Mouse (Mus musculus): ENCODE results near the gene Prr14. TPM values are rescaled to one million over a fixed set of nuclear protein-coding genes. Genes with fewer than 3 reads are reported as not detected.
"Not testable (repeated sequence)": the region's sequence is repeated elsewhere in the genome, so short reads cannot be mapped to it uniquely, and the experiment has no call there.

The Prr14 gene
- polyA plus RNA-seq, 1 experiment from 2014 or later, result 31.6 TPM

DNA sequence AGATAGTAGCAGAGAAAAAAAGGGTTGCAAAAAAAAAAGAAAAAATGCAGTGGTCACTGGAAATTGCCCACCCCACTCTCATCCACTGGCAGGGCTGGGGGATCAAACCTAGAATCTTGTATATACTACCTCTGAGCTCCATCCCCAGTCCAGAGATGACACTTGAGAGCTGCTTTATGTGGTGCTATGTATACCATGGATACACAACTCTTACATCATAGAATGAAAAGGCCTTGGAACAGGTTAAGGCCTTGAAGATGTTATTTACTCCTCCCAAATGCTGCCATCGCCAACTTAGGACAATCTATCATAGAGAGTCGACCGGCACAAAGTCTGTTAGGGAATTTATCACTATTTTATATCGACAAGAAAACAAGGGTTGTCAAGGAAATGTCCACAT, 17.4 kb downstream of the Prr14 start:
- peak overlapping the region; percentile 77 for H3K9ac ChIP-seq (ENCODE audit: low read length)
- H3K4me3 ChIP-seq (ENCODE audit: low read length), result peak overlapping the region; percentile 72
- H3K36me3 ChIP-seq (ENCODE audit: control insufficient read depth, insufficient read depth), result peaks cover 39% of the 10 kb centered on the region
- H3K27ac ChIP-seq (ENCODE audit: low read length), result peak overlapping the region; percentile 100
- peaks cover 31% of the 10 kb centered on the region for H3K4me1 ChIP-seq (ENCODE audit: control insufficient read depth, insufficient read depth, low read length)
- peak overlapping the region; percentile 98 for H3K4me2 ChIP-seq (ENCODE audit: low read depth, low read length)
- no peak for ATAC-seq (replicated peaks; ENCODE audit: extremely low read depth, insufficient read depth, low FRiP score)
- H3K9me3 ChIP-seq (replicated peaks; ENCODE audit: control insufficient read depth, low read length), result no peaks in the 10 kb centered on the region
- H3K27me3 ChIP-seq (ENCODE audit: control insufficient read depth, insufficient read depth, low read length), result no peaks in the 10 kb centered on the region
- 75% methylated on average over 4 of the region's 4 CpGs for WGBS

DNA sequence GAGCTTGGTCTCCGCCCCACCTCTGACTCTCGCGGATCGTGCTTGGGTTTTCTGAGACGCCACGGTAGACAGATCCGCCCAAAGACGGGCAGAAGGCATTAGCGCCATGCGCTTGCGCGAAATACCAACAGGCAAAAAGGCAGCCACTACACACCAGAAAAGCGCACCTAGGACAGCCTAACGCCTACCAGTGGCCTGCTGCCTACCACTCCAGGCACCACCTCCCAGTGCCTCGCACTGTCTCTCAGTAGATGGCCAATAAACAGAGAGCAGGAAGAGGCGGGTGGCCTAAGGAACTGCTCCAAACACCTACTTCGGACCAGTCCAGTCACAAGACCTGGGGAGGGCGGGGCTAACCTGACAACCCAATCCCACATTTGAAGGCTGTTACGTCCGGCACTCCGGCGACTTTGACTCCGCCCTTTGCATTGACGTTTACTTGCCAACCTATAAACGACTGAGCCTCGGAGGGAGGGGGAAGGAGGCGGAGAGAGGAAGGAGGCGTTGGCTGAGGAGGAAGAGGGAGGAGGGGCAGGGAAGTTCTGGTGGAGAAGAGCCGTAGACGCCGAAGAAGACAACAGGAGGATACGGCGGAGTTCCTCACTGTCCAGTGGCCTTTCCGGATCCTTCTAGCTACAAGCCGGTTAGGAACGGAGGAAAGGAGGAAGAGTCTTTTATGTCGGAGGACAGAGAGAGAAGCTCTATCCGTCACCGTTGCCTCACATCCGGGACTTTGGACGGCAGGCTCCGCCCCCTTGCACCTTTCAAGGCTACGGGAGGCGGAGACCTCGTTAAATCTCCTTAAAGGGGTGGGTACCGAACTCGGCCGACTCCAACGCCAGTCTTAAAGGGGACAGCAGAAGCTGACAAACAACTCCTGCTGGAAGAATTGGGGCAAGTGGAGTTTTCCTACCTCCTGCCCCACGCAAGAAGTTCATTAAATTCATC, 18.6 kb downstream of the Prr14 start:
- peak overlapping the region; percentile 100 for H3K27ac ChIP-seq (ENCODE audit: low read length)
- H3K4me2 ChIP-seq (ENCODE audit: low read depth, low read length), result peak overlapping the region; percentile 98
- no peaks in the 10 kb centered on the region for H3K9me3 ChIP-seq (replicated peaks; ENCODE audit: control insufficient read depth, low read length)
- H3K4me3 ChIP-seq (ENCODE audit: low read length), result peak overlapping the region; percentile 72
- peak; percentile 90 for ATAC-seq (replicated peaks; ENCODE audit: extremely low read depth, insufficient read depth, low FRiP score)
- under 1% methylated on average over 50 of the region's 50 CpGs for WGBS
- peak overlapping the region; percentile 96 for H3K9ac ChIP-seq (ENCODE audit: low read length)
- H3K27me3 ChIP-seq (ENCODE audit: control insufficient read depth, insufficient read depth, low read length), result no peaks in the 10 kb centered on the region
- H3K36me3 ChIP-seq (ENCODE audit: control insufficient read depth, insufficient read depth), result peaks cover 47% of the 10 kb centered on the region
- peaks cover 23% of the 10 kb centered on the region for H3K4me1 ChIP-seq (ENCODE audit: control insufficient read depth, insufficient read depth, low read length)

DNA sequence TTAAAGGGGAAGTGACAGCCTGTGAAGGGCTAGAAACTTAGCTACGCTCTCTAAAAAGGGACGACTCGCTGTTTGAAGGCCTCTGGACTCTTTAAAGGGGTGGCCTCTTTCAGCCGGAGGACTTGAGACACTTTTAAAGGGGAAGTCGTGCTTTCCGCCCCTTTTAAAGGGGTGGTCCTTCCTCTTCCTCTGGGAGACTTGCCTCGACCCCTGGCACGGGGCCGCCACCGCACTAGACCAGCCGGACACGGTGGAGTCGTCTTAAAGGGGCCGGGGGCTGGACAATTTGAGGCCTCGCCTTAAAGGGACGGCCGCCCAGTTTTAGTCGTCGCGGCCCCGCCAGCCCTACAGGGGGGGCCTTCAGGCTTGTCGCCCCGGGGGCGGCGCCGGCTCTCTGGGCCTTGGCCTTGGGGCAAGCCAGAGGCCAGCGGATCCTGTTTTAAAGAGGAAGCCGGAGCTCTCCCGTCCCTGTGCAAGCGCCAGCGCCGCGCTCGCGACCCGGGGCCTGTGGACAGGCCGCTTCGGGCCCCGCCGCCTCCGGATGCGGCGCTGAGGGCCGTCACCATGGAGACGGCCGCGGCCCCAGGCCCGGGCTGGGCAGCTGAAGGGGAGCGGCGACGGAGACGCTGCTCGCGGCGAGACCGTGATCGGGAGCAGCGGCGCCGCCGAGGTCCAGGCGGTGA, 19.4 kb downstream of the Prr14 start, which contains the start of gene Fbrs:
Fbrs (plus strand) TSS at position 565 of the 683 bp plus-strand sequence.
- no peaks in the 10 kb centered on the region for H3K27me3 ChIP-seq (ENCODE audit: control insufficient read depth, insufficient read depth, low read length)
- peak within 1 kb of the TSS; percentile 98 for H3K4me2 ChIP-seq (ENCODE audit: low read depth, low read length)
- peak; percentile 79 for ATAC-seq (replicated peaks; ENCODE audit: extremely low read depth, insufficient read depth, low FRiP score)
- H3K4me1 ChIP-seq (ENCODE audit: control insufficient read depth, insufficient read depth, low read length), result peaks cover 23% of the 10 kb centered on the region
- no peaks in the 10 kb centered on the region for H3K9me3 ChIP-seq (replicated peaks; ENCODE audit: control insufficient read depth, low read length)
- under 1% methylated on average over 54 of the region's 62 CpGs for WGBS
- H3K27ac ChIP-seq (ENCODE audit: low read length), result peak within 1 kb of the TSS; percentile 100
- H3K9ac ChIP-seq (ENCODE audit: low read length), result peak within 1 kb of the TSS; percentile 96
- peak within 1 kb of the TSS; percentile 72 for H3K4me3 ChIP-seq (ENCODE audit: low read length)
- H3K36me3 ChIP-seq (ENCODE audit: control insufficient read depth, insufficient read depth), result peaks cover 47% of the 10 kb centered on the region

DNA sequence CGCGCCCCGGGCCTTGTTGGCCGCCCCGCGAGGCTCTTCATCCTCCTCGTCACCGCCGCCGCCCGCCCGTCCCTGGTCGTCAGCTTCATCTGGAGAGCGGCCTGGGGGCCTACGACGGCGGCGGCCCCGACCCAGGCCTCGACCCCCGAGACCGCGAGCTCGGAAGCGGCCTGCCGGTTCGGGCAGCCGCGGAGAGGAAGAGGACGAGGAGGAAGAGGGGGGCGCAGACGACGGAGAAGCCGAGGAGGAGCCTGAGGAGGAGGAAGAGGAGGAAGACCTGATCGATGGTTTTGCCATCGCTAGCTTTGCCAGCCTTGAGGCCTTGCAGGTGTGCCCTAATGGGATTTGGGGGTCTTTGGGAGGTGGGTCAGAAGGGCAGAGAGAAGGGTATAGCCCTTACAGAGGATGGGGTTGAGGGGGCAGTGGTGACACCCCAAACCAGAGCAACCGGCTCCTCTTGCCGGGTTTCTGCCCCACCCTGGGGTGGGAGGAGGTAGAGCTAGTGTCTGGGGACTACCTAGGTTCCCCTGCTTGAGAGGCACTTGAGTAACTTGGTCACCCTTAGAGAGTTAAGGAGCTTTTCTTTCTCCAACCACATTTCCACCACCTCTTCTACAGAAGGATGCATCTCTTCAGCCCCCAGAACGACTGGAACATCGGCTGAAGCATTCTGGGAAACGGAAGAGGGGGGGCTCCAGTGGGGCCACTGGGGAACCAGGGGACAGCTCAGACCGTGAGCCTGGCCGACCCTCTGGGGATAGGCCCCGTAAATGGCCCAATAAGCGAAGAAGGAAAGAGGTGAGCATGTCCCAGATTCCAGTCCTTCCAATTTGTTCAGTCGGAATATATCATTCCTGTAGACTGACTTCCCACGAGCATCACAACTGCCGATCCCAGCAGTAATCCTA, 20.2 kb downstream of the Prr14 start:
- Histone ChIP-seq H3K27me3 (ENCODE audit: control insufficient read depth, insufficient read depth, low read length) (no peaks in the 10 kb centered on the region), H3K9me3 (replicated peaks; ENCODE audit: control insufficient read depth, low read length) (no peaks in the 10 kb centered on the region), H3K4me2 (ENCODE audit: low read depth, low read length) (peak overlapping the region; percentile 98), H3K27ac (ENCODE audit: low read length) (peak overlapping the region; percentile 100), H3K4me3 (ENCODE audit: low read length) (peak overlapping the region; percentile 72), H3K9ac (ENCODE audit: low read length) (peak overlapping the region; percentile 96), H3K4me1 (ENCODE audit: control insufficient read depth, insufficient read depth, low read length) (peaks cover 23% of the 10 kb centered on the region), H3K36me3 (ENCODE audit: control insufficient read depth, insufficient read depth) (peaks cover 45% of the 10 kb centered on the region)
- ATAC-seq (replicated peaks; ENCODE audit: extremely low read depth, insufficient read depth, low FRiP score), result no peak
- WGBS, result 3% methylated on average over 47 of the region's 48 CpGs

DNA sequence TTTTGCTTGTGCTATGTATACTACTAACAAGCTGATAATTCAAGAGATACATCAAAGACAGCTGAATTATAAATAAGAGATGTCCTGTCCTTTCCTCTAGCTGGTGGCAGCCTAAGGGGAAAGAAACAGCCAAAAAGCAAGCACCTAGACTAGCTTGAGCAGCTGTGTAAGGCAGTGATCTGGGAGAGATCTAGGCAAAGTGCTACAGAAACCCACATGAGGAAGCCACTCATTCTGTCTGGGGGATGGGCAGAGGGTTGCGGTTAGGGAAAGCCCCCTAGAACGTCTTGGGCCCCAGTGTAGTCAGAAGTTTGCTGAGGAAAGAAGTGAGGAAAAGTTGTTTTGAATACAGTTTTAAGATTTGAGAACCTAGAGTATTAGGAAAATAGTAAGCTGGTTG, 20.9 kb downstream of the Prr14 start:
- H3K27me3 ChIP-seq (ENCODE audit: control insufficient read depth, insufficient read depth, low read length), result no peaks in the 10 kb centered on the region
- H3K27ac ChIP-seq (ENCODE audit: low read length), result no peak overlapping the region; the same call in 1 of the 2 replicates
- WGBS, result 59% methylated on average over 2 of the region's 2 CpGs
- peak overlapping the region; percentile 72 for H3K4me3 ChIP-seq (ENCODE audit: low read length)
- H3K9me3 ChIP-seq (replicated peaks; ENCODE audit: control insufficient read depth, low read length), result no peaks in the 10 kb centered on the region
- H3K9ac ChIP-seq (ENCODE audit: low read length), result peak overlapping the region; percentile 96
- no peak for ATAC-seq (replicated peaks; ENCODE audit: extremely low read depth, insufficient read depth, low FRiP score)
- peaks cover 23% of the 10 kb centered on the region for H3K4me1 ChIP-seq (ENCODE audit: control insufficient read depth, insufficient read depth, low read length)
- peaks cover 44% of the 10 kb centered on the region for H3K36me3 ChIP-seq (ENCODE audit: control insufficient read depth, insufficient read depth)
- peak overlapping the region; percentile 98 for H3K4me2 ChIP-seq (ENCODE audit: low read depth, low read length)

DNA sequence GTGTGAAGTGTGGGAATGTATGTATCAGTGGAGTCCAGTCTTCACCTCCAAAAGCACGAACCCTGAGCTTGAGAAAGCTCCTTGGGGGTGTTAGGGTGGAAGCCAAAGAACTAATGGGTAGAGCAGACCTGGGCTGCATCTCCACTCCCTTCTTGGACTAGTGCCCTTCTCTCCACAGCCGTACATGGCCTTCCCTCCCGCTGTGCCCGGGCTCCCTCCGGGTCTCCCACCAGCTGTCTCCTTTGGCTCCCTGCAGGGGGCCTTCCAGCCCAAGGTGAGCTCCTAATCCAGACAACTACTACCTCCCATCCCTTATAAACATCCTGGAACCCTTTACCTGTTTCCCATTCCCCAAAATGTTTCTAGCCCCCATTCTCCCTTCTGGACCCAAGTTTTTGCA, 26.0 kb downstream of the Prr14 start:
- H3K9me3 ChIP-seq (replicated peaks; ENCODE audit: control insufficient read depth, low read length), result no peaks in the 10 kb centered on the region
- no peak for ATAC-seq (replicated peaks; ENCODE audit: extremely low read depth, insufficient read depth, low FRiP score)
- H3K4me2 ChIP-seq (ENCODE audit: low read depth, low read length), result no peak overlapping the region
- H3K4me1 ChIP-seq (ENCODE audit: control insufficient read depth, insufficient read depth, low read length), result peaks cover 5% of the 10 kb centered on the region
- H3K27ac ChIP-seq (ENCODE audit: low read length), result no peak overlapping the region
- WGBS, result 78% methylated on average over 5 of the region's 5 CpGs
- no peaks in the 10 kb centered on the region for H3K27me3 ChIP-seq (ENCODE audit: control insufficient read depth, insufficient read depth, low read length)
- no peak overlapping the region for H3K9ac ChIP-seq (ENCODE audit: low read length)
- H3K36me3 ChIP-seq (ENCODE audit: control insufficient read depth, insufficient read depth), result peaks cover 70% of the 10 kb centered on the region
- H3K4me3 ChIP-seq (ENCODE audit: low read length), result no peak overlapping the region

DNA sequence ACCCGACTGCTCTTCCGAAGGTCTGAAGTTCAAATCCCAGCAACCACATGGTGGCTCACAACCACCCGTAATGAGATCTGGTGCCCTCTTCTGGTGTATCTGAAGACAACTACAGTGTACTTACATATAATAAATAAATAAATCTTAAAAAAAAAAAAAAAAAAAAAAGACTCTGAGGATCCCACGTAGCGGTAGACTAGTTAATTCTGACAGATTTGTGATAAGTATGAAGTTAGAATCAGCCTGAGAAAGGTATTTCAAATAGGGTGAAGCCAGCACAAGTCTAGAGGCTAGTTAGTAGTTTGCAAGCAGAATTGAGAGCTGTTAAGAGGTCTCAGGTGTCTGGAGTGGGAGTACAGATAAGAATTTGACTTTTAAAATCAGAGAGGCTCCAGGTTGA, 29.0 kb downstream of the Prr14 start:
- ATAC-seq (replicated peaks; ENCODE audit: extremely low read depth, insufficient read depth, low FRiP score); H3K4me1 ChIP-seq (ENCODE audit: control insufficient read depth, insufficient read depth, low read length); H3K4me3 ChIP-seq (ENCODE audit: low read length); H3K27ac ChIP-seq (ENCODE audit: low read length); H3K9me3 ChIP-seq (replicated peaks; ENCODE audit: control insufficient read depth, low read length); H3K27me3 ChIP-seq (ENCODE audit: control insufficient read depth, insufficient read depth, low read length); H3K9ac ChIP-seq (ENCODE audit: low read length); H3K4me2 ChIP-seq (ENCODE audit: low read depth, low read length): not testable (repeated sequence)
- H3K36me3 ChIP-seq (ENCODE audit: control insufficient read depth, insufficient read depth), result peaks cover 68% of the 10 kb centered on the region
- 86% methylated on average over 4 of the region's 5 CpGs for WGBS

DNA sequence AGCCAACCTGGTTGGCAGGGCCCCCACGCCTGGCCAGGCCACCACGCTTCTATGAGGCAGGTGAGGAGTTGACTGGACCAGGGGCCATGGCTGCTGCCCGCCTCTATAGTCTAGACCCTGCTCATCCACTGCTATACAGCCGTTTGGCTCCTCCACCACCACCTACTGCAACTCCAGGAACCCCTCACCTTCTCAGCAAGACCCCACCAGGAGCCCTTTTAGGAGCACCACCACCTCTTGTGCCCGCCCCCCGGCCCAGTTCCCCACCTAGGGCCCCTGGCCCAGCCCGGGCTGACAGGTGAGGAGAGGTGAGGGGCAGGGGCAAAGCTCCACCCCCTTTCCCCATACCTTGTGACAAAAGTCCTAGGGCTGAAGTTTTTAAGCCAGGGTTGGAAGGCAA, 30.6 kb downstream of the Prr14 start:
- Histone ChIP-seq H3K27ac (ENCODE audit: low read length) (no peak overlapping the region), H3K27me3 (ENCODE audit: control insufficient read depth, insufficient read depth, low read length) (no peaks in the 10 kb centered on the region), H3K9me3 (replicated peaks; ENCODE audit: control insufficient read depth, low read length) (no peaks in the 10 kb centered on the region), H3K36me3 (ENCODE audit: control insufficient read depth, insufficient read depth) (peaks cover 58% of the 10 kb centered on the region), H3K9ac (ENCODE audit: low read length) (no peak overlapping the region), H3K4me2 (ENCODE audit: low read depth, low read length) (no peak overlapping the region), H3K4me1 (ENCODE audit: control insufficient read depth, insufficient read depth, low read length) (peaks cover 8% of the 10 kb centered on the region), H3K4me3 (ENCODE audit: low read length) (no peak overlapping the region)
- 93% methylated on average over 7 of the region's 7 CpGs for WGBS
- no peak for ATAC-seq (replicated peaks; ENCODE audit: extremely low read depth, insufficient read depth, low FRiP score)

Data from heart, embryonic 16.5 days (tissue).